Mouse (Mus musculus): ENCODE results near the gene Lrpprc.

- TF ChIP-seq HCFC1 (IDR thresholded peaks at IDR 0.05; ENCODE audit: borderline replicate concordance, insufficient read depth, low read length) (no peak), CHD2 (IDR thresholded peaks at IDR 0.05; ENCODE audit: low read depth, low read length) (no peak), MAFK (IDR thresholded peaks at IDR 0.05; ENCODE audit: insufficient read depth, low read depth, low read length) (no peak), ZC3H11A (IDR thresholded peaks at IDR 0.05; ENCODE audit: borderline replicate concordance, low read depth, low read length) (no peak), ZNF384 (IDR thresholded peaks at IDR 0.05; ENCODE audit: low read depth, low read length) (no peak)
Measured at GRCm38 (mm10) chr17:84684284-84684683, 106.3 kb downstream of the Lrpprc start.

Measured in ES-E14 (cell line).